Mouse (Mus musculus) mouse trophoblast stem cell (cell line): ENCODE measurements at regions not wholly inside any gene's neighbourhood (a gene's known extent, or its start where the extent isn't known, plus 50 kb on each side); places are given as distances from the start of the nearest gene placed in this dataset.

ENCODE experiments used
- in situ Hi-C, 2 experiments: fragments of 300-500 bp; cut with MseI, MboI; formaldehyde crosslinking; loops; 2 replicates in 1 of 2; 3 replicates in 1 of 2; pipeline ENCODE4 v1.15.1; 2025

DNA sequence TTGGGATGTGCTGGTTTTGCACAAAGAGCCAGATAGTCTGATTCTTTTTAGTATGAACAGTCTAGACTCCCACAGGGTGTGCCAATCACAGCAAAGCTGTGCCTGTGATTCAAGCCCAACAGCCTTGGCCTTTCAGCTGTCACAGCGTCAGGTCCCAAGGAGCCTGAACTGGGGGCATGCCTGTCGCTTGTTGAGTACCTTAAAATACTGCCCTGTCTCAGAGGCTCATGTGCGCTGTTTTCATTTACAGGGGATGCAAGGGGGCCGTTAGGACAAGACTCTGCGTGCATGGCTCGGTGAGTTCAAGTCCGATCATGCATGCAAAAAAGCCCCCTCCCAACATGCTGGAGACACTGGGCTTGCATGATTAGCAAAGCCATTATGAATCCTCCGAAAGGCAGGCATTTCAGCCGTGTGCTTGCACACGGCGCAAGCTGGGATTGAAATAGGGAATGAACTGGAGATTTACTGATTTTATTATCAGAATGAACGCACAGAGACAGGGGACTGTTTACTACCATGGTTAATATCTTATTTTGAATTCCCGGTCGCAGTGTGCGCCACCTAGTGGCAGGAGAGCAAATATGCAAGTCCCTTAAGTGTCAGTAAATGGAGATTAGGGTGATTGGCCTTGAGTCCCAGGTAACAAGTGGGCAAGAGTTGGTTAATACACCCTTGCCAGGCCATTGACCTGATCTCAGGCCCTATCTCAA, 332.8 kb upstream of the Camk1g start:
- in situ Hi-C loops: no loop called here

DNA sequence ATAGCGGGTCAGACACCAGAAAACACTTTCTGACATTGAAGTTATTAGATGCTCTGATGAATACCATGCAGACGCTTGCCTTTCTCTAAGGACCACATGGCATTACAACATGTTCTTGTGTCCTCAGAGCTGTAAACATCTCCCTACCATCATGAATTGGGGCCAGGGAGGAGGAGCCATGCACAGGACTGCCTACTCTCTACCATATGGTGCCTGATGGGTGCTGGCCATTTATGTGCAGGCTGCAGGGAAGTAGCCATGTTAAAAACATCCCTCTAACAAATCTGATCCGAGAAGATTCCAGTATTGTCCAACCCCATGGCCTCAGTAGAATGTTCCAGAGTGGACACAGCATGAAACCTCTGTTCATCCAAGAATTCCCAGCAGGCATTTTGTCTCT, 330.1 kb upstream of the Camk1g start:
- in situ Hi-C loops: no loop called here

GRCm38 (mm10) chr1:193698603-193699266, 328.6 kb upstream of the Camk1g start:
- in situ Hi-C loops: no loop called here

DNA sequence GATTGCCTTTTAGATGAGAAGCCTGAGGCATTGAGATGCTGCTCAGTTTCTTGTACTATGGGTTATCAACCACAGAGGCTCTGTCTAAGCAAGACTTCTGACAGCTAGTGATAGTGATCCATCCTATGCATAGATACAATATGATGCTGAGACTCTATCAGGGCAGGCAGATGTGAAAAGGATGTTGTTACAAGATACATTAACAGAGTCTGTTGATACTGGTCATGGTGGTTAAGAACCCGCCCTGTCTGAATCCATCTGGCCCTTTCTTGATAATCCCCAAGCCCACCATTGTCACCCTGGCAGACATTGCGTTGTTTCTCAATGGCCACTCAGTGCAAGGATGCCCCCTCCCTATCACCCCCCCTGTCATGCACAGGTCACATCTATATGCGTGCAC, 327.8 kb upstream of the Camk1g start:
- in situ Hi-C loops: no loop called here

- in situ Hi-C loops: no loop called here
Measured at GRCm38 (mm10) chr1:193697001-193697400, 326.9 kb upstream of the Camk1g start.

DNA sequence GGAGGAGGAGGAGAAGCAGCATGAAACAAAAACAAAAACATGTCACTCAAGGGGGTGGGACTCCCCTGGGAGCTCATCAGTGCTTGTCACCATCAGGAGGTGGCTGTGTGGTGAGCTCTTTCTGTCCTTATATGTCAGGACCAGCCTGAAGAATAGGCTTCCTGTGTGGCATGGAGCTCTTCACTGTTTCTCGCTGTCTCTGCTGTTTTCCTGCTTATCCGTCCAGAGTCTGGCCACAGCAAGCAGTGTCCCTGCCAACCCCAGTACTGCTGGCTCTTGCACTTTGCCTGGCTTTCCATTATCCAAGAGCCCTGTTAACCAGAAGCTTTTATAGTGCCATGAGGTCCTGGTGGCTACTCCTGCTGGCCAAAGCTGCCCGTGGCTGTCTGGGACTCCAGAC, 322.9 kb upstream of the Camk1g start:
- in situ Hi-C loops: no loop called here

DNA sequence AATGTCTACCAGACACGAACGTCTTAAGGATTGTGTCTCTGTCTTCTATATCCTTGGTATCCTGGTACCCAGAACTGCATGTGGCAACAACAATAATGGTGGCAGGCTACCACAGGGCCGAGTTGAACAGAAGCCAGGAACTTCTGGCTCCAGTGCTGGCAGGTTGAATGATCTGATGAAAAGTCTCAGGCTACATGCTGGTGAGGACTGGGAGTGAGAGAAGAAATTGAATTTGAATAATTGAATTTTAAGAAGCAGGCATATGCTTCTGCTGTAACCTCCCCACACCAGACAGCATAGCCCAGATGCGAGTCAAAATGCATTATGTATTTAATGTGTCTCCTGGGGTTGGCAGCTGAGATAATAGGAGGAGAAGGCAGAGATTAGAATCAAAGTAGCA, 319.5 kb upstream of the Camk1g start:
- in situ Hi-C loops: no loop called here

GRCm38 (mm10) chr1:193682917-193683316, 312.8 kb upstream of the Camk1g start:
- in situ Hi-C loops: no loop called here

- in situ Hi-C loops: no loop called here
Measured at GRCm38 (mm10) chr1:193678448-193678847, 308.4 kb upstream of the Camk1g start.

- in situ Hi-C loops: no loop called here
Measured at GRCm38 (mm10) chr1:193673236-193673830, 303.2 kb upstream of the Camk1g start.

DNA sequence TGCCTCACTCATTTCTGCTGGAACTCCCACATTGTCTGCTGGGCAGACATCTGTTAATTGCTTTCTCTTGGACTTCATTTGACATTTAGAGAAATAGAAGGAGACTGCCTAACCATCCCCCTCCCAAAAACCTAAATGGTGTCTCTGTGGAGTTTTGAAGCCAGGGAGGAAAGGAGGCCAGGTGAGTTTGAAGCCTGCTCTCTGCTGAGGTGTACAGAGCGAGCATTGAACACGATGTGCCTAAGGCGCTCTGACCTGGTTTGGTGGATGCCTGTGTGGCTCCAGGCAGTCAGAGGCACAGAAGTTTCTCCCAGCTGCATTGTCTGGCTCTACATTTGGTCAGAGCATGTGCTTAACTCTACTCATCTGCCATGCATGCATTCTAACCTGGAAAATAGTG, 302.6 kb upstream of the Camk1g start:
- in situ Hi-C loops: no loop called here

DNA sequence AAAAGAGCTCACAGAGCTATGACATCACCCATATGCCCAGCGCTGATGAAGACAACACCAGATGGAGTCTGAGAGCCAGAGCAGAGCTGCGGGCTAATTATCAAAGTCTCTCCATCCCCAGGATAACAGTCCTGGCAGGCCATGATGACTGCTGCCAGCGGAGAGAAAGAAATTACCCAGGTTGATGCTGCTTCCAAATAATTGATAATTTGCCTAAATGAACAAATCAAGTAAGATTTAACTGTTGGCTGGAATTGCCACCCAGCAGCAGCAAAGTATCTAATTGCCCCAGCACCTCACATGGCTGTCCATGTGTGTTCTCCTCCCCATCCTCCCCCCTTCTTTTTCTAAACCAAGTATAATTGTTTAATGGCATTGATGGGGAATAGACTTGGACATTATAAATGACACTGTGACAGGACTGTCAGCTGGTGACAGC, 301.7 kb upstream of the Camk1g start:
- in situ Hi-C loops: no loop called here

- in situ Hi-C loops: no loop called here
Measured at GRCm38 (mm10) chr1:193671046-193671445, 300.9 kb upstream of the Camk1g start.

DNA sequence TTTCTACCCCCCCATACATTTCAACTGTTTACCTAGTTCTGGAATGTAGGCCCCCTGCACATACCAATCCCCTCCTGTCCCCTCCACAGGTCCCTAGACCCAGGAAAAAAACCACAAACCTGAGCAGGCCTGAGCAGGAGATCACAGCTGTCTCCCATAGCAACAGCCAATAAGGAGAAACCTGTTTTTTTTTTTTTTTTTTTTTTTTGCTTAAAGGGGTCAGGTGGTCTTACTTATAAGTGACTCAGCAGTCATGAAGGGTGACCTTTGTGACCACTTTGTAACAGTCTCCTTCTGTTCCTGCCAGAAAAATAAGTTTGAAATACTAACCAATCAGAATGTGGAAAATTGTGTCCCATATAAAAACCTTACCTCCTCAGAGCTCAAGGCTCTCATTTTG, 299.9 kb upstream of the Camk1g start:
- in situ Hi-C loops: no loop called here

- in situ Hi-C loops: no loop called here
Measured at GRCm38 (mm10) chr1:193668841-193669240, 298.7 kb upstream of the Camk1g start.

GRCm38 (mm10) chr1:193665854-193666253, 295.8 kb upstream of the Camk1g start:
- in situ Hi-C loops: no loop called here

DNA sequence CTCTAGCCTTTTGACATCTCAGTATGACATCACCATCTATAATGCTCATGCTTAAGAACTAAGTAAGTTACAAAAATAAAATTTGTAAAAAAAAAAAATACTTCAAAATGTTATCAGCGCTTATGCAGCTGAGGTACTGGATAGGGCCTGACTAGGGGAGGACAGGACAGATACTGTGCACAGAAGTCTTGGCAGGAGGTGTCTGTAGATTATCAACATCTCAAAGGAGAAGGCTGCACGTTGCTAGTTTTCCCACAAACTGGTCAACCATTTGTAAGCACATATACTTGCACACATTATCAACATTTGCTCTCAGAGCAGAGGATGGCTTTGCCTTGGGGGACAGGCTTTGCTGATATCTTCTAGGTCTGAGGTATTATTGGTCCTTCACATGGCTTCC, 294.5 kb upstream of the Camk1g start:
- in situ Hi-C loops: no loop called here

DNA sequence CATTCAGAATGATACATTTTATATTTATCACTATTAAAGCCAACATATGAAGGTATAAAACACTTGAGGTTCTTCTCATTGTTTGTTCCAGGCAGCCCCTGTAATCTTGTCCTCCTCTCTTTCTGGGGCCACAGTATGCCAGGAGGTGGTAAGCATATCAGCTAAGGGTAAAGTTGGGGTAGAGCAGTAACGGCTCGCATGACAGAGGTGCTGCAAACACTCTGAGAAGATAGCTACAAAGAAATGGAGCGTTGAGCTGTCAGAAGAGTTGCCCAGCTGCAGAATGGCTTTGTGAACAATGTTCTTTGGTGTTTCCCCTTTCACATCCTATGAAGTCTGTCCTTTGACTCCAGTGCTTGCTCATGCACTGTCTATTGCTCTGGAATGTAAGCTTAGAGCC, 293.5 kb upstream of the Camk1g start:
- in situ Hi-C loops: no loop called here

- in situ Hi-C loops: no loop called here
Measured at GRCm38 (mm10) chr1:193662166-193662890, 292.2 kb upstream of the Camk1g start.

- in situ Hi-C loops: no loop called here
Measured at GRCm38 (mm10) chr1:193661377-193661776, 291.3 kb upstream of the Camk1g start.

DNA sequence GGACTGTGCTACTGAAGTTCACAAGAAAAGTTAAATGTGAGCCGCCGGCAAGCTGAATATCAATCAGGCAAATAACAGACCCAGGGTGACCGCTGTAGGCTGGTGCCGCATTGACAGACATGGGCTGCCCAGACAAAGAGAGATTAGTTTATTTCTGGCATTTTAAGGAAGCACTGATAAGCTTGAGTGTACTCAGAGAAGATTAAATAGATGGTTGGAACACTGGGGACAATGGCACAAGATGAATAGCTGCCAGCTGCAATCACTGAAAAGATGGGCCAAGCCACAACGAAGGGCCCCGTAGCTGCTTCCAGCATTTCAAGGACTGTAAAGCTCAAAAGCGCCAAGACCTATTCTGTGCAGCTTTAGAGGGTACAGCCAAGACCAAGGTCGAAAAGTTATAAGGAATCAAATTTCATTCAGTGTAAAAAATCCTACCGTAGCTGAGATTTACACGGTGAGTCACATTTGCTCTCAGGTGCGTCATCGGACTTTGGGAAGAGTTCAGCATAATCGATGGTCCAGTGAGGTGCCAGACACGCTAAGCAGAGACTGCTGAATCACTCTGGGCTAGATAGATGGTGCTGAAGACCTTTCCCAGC, 285.1 kb upstream of the Camk1g start:
- in situ Hi-C loops: no loop called here

GRCm38 (mm10) chr1:193650275-193650674, 280.2 kb upstream of the Camk1g start:
- in situ Hi-C loops: no loop called here
